Mouse (Mus musculus): Measurements from ENCODE around the gene A430078G23Rik.

GRCm38 (mm10) chr8:3400509-3400908, 47.3 kb downstream of the A430078G23Rik start:
- TF ChIP-seq EP300 (optimal IDR thresholded peaks at IDR 0.05) (no peak), CTCF (IDR thresholded peaks at IDR 0.05; ENCODE audit: low read depth) (no peak)

Measured in stomach, postnatal 0 days (tissue).